Mouse (Mus musculus): ENCODE results near the gene Frmd6. TPM values are rescaled to one million over a fixed set of nuclear protein-coding genes. Genes with fewer than 3 reads are reported as not detected.
A peak's percentile ranks its signal among the peaks of the same experiment; 100 is the strongest.

The Frmd6 gene
- total RNA-seq (2021), result 10 to 100 TPM; 21.4 to 23.6 TPM
- long read RNA-seq, experiment 1, full-length matches to known transcripts, result 4 of 20 reads
- long read RNA-seq, experiment 1, partial matches to known transcripts, result 3 of 20 reads
- long read RNA-seq, experiment 1, other reads (novel, unspliced or antisense), result 13 of 20 reads
- long read RNA-seq, experiment 2, full-length matches to known transcripts, result 8 of 28 reads
- long read RNA-seq, experiment 2, partial matches to known transcripts, result 1 of 28 reads
- long read RNA-seq, experiment 2, other reads (novel, unspliced or antisense), result 19 of 28 reads

DNA sequence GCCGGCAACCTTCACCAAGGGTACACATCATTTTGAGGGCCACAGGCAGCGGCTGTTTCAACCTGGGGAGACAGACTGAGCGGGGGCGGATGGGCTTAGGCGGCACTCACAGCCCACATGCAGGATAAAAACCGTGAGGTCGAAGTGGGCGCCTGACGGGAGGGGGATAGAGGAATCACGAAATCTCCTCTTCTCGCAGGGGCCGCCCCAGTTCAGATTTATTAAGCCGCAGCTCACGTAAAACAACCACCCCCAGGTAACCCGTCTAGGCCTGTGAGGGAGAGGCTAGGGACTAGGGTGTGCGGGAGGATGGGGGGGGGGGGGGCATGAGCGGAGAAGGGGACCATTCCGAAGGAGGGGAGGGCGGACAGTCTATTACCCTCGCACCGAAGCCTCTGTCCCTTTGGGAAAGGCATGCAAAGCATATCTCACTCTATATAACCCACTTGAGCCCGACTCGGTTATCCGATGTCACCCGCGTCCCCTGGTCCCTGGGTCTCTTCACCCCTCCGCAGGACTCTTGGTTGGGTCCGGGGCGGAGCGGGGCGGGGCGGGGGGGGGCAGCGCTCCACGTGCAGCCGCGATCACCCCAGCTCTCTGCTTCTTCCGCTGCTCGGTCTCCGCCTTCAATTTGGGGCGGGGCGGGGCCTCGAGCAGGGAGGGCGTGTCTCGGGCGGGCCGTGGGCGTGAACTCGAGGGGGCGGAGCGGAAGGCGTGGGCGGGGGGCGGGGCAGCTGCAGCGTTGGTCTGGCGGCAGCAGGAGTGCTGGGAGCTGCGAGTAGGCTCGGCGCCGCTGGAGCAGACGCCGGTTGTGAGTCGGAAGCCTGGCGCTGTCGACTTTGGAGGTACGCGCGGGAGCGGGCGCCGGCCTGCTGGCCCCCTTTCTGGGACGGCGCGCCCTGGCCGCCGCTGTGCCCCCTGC, at the start of gene Frmd6:
Frmd6 (plus strand) TSS at position 786 of the 922 bp plus-strand sequence.
- peak; percentile 96 for DNase-seq
- intact Hi-C loops (cut with DNase I; ENCODE audit: low total_unique reads), result no loop called here

DNA sequence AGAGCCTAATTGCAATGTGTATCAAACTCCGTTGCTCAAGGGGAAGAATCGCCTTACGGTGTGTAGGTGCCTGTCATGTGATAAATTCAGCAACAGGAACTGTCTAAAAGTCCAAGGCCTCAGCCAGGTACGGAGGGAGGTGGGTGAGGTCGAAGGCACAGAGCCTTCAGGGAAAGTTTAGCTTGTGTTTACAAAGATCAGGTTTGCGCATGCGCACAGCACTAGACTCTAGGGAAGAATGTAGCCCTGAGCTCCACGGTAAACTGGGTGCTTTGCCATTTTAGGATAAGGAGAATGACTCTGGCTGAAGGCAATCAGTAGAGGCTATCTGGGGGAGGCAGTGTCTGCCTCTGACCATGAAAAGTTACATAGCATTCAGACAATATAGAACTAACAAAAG, 49.7 kb upstream of the Frmd6 start:
- intact Hi-C loops (cut with DNase I; ENCODE audit: low total_unique reads), result no loop called here
- DNase-seq, result no peak

DNA sequence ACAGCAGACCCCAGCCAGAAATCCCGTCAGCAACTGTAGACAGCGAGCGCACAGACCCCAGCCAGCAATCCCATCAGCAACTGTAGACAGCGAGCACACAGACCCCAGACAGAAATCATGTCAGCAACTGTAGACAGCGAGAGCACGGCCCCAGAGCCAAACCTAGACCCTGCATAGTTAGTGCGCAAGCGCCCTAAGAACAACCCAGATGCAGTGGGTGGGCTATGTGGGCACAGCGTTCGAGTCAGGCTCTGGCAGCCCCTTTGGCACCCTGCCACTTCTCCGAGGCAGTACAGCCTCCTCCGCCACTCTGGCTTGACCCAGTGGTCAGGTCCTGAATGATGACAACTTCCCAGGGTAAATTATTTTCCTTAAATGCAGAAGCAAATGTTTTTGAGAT, 48.6 kb upstream of the Frmd6 start:
- DNase-seq, result no peak

DNA sequence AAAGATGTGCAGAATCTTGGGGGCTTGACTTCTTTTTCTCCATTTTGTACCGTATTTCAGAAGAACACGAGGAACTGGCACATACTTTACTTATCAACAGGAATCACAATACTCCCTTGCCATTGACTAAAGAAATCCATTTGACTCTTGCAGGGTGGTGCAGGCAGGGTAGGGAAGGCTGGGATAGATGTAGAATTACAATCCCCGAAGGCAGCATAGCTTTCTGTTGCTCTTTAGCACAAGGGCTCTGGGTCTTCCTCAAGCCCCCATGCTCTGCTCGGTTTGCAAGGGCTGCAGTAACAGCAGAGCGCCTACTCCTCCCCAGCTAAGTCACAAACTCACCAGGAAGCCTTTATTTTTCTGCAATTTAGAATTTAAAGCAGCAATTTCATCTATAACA, 47.8 kb upstream of the Frmd6 start:
- no peak for DNase-seq
- intact Hi-C loops (cut with DNase I; ENCODE audit: low total_unique reads), result no loop called here

More for the DNA sequence above, 48.6 kb upstream of the Frmd6 start:
- intact Hi-C loops (cut with DNase I; ENCODE audit: low total_unique reads), result no loop called here

DNA sequence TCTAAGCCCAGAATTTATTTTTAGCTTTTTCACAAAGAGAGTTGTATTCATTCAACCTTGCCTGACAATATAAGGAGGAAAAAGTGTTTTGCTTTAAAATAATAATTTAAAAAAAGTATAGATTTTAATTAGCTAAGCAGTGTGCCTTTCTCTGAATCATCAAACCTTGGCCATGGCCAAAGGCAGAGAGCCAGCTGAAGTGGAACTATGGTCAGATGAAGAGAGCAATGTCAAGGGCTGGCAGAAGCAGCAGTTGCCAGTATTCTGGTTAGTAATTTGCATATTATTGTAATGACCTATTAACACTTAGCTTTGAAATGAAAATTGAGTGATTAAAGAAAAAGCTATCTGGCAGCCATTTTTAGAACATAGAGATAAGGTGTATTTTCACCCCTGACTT, 47.4 kb upstream of the Frmd6 start:
- intact Hi-C loops (cut with DNase I; ENCODE audit: low total_unique reads), result no loop called here
- no peak for DNase-seq

DNA sequence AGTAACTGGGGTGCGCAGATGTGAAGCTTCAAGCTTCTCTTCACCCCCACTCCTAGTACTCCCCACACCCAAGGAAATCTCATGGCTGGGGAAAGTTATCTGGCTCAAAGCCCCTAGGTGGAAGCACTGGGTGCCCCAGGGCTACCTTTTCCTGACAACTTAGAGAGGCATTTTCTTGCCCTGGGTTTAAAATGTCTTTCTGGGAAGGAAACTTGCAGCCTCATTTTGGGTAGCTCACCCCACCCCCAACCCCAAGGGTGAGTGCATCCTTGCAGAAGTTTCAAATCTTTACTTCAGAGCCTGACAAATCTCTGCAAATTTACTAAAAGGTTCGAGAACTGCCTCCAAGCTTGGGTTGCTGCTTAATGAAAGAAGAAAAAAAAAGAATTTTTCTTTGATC, 47.0 kb upstream of the Frmd6 start:
- no peak for DNase-seq
- intact Hi-C loops (cut with DNase I; ENCODE audit: low total_unique reads), result no loop called here

DNA sequence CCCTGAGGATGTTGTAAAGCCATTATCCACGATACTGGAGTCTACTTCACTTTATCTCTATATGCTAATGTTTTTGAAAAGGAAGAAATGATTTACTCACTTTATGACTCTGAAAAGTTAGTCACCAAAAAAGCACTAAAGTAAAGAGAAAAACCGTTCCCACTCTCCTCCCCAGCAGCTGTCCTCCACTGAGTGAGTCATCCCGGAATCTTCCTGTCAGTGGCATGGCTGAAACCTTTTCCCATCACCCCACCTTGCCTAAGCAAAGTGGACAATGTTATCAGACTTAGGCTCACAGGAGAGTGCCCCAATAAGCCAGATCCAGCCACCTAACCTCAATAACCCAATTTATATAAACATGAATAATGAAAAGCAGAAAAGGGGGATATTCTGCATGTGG, 46.6 kb upstream of the Frmd6 start:
- intact Hi-C loops (cut with DNase I; ENCODE audit: low total_unique reads), result no loop called here
- no peak for DNase-seq

DNA sequence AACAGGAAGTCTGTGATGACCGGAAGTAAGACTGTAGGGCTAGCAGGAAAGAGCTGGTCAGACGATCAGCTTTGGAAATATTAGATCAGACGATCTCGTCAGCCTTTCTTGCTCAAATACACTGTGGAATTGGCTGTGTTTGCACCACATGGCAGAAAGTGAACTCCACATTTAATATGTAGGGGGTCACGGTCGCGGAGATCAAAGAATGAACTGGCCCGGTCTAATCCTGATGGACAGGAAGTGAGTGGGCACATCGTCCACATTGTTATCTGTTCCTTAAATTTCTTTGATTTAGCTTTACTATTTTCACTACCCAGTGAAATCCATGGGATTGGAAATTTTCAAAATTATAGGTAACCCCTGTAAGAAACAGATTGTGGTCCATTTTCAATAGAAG, 42.3 kb upstream of the Frmd6 start:
- intact Hi-C loops (cut with DNase I; ENCODE audit: low total_unique reads), result no loop called here
- DNase-seq, result no peak

DNA sequence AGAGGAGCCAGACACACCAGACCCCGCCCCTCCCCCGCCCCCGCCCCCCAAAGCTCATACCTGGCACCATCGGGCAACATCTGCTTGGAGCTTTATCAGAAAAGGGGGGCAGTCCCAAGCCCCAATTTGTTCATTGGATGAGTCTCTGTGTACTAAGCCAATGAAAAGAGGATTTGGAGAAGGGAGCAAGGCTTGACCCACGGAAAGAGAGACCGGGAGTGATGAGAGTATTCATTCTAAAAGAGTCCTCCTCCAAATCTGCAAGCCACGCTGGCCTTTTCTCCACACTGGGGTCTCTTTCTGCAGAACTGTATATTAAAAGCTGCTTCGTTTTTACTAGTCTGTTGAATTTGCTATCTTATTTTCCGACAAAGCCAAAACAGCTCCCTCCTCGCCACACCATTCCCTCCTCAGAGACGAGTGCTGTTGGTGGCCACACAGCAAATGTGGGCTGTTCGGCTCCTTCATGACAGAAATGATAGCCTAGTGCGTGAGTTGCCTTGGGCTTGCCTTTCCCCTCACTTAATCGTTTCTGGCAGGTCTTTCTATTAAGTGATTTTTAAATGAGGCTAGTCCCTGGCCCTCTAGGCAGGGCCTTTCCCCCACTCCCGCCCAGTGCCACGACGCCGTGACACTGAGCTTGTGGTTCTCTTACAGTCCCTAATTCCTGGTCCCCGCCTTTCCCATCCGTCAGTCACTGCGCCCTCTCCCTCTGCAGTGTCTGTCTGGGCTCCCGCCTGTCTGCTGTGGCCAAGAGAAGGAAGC, 41.7 kb upstream of the Frmd6 start:
- intact Hi-C loops (cut with DNase I; ENCODE audit: low total_unique reads), result no loop called here
- DNase-seq, result no peak

DNA sequence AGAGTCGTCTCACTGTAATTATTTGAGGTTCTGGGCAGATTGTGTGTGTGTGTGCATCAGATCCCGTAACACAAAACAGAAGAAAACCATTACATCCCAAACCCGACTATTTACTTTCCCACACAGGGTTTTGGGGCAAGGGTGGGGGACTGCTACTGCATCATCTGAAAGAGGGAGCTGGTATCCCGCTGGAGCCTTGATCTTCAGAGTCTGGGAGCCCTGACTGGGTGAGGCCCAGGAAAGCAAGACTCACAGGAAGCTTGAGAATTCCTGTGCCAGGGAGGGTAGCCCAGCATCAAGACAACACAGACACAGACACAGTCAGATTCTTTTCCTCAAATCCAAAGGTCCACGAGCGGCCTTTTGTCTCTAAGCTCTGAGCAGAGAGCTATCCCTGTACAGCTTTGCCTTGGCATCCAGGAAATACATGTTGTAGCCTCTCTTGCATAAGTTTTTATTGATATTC, 41.0 kb upstream of the Frmd6 start:
- intact Hi-C loops (cut with DNase I; ENCODE audit: low total_unique reads), result no loop called here
- no peak for DNase-seq

DNA sequence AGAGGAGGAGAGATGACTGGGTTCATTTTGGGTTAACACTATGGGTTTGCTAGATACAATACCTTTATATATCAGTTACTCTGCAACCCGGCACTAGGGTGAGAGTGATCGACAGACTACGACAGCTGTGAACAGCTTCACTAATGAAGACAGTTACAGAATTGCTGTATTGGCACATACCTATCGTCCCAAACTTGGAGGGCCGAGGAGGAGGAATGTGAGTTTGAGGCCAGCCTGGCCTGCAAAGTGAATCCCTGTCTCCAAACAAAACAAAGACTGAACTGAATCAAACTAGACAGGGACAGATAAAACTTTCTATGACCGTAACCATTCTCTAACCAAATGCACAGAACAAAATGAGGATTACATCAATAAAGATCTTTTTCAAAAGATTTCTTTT, 36.0 kb upstream of the Frmd6 start:
- intact Hi-C loops (cut with DNase I; ENCODE audit: low total_unique reads), result no loop called here
- no peak for DNase-seq

DNA sequence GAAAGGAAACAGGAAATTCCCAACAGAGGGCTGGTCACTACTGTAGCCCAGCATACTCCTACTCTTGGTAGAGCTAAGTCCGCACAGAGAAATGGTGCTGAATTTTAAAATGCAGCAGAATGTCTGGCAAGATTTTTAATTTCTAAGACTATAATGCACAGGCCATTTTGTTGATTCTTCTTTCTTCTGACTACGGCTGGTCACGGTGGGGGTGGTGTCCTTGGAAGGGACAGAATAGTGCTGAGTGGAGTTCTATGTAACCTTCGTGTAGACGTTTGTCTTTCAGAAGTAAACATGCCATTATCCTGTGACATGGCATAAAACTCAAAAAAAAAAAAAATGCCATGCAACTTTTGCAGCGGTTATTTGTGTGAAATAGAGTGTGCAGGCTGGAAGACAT, 32.0 kb upstream of the Frmd6 start:
- intact Hi-C loops (cut with DNase I; ENCODE audit: low total_unique reads), result no loop called here

DNA sequence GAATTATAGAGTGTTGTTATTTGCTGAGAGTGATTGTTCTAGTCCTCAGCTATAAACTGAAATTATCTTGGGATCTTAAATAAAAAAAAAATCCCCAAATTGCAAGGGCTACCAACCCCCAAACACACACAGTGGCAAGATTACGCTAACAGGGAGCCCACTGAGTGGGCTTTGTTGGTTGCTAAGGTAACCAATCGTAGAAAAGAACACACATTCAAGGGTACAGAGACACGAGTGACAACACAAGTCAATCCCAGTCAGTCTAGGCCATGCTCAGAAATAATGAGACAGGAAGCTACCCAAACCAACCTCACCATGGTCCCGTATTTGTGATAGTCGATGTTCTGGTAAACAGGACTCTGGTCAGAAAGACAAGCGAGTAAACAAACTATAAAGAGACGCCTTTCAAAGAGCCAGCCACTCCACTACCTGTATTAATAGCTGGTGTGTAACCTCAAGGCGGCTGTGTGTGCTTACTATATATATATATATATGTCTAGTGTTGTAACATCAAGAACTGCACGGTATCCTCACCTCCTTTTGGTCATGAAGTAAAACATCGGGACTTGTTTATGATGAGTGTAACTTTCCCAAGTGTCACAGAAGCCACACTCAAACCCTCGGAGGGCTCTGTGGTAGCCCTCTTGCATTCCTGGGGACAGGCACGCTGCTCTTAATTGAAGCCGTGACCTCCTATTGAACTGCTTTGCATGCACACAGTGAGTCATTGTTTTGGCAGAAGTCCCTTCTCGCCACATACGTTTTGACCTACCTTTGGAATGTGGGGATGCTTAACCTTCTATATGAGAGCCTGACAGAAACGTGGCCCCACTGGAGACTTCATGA, 30.5 kb upstream of the Frmd6 start:
- DNase-seq, result no peak
- intact Hi-C loops (cut with DNase I; ENCODE audit: low total_unique reads), result no loop called here

More for the DNA sequence above, 32.0 kb upstream of the Frmd6 start:
- DNase-seq, result no peak

DNA sequence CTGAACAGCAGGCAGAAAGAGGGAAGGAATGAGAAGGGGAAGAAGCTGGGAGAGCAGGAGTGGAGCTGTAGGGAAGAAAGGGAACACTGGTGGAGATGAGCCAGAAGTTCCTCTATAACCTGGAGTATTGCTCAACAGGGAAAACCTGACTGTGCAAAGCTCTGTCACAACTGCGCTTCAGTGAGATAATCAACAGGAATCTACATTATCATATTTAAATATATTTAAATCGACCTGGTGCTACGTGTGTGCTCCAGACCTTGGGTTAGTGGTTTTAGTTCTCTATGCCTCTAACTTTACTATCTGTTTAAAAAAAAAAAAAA, 30.0 kb upstream of the Frmd6 start:
- intact Hi-C loops (cut with DNase I; ENCODE audit: low total_unique reads), result no loop called here
- no peak for DNase-seq

DNA sequence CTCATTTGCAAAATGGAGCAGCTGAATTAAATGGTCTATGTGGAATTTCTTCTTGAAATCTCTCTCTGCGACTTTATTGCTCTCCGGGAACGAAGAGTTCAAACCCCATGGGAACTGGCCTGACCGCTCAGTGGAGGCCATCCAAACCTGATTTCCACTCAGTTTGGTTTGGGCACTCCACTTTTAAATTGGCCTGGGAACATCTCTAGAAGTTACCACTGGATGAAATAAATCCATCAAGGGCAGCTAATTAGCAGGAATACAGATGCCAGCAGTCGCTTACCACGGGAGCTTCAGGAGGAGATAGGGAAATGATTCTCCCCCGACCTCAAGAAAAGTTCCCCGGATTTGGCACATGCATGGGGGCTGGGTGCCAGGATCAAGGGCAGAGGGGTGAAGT, 26.8 kb upstream of the Frmd6 start:
- DNase-seq, result no peak
- intact Hi-C loops (cut with DNase I; ENCODE audit: low total_unique reads), result no loop called here

DNA sequence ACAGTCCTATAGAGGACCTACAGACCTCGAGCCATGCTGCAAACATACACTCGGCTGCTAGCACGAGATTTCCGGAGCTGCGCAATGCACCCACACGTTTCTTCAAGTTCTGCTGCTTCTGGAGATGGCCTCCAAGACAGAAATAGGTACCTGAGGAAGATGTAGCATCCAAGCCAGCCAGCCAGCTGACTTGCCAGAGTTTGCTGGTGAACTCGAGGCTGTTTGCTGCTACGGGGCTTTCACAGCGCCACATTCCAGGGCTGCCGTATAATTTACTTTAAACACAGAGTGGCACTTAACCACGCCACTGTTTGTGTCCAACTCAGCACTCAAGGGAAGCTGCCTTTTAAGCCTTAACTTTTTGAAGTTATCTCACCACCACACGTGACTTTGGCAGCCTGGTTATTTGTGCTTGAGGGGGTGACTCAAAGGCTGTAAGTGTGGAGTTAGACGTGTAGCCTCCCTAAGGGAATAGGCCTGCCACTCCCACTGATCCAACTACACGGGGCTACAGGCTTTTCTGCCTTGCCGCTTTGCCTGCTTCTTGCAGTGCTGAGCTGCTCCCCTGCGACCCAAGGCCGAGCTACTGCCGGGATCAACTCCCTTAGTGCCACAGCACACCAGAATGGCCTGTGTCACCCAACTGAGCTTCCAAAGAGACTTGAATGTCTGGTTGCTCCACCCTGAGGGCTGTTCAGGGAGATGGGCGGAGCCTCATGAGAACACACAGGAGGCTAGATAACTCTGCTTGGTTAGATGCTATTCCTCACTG, 25.9 kb upstream of the Frmd6 start:
- DNase-seq, result no peak
- intact Hi-C loops (cut with DNase I; ENCODE audit: low total_unique reads), result no loop called here

DNA sequence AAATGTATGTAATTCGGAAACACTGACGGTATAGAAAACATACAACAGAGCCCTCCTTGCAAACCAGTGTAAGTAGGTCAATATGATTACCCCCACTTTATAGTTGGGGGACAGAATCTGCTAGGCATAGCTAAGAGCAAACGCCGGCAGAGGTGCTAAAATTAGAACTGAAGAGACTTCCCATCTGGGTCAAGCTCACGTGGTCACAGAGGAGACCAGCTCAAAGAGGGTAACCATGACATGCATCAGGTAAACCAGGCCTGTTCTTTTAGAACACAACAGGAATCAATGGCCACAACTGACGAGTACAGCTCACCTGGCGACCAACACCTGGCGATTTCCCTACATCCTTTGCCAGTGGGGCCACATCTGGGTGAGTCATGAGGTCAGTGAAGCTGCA, 25.2 kb upstream of the Frmd6 start:
- no peak for DNase-seq
- intact Hi-C loops (cut with DNase I; ENCODE audit: low total_unique reads), result no loop called here

DNA sequence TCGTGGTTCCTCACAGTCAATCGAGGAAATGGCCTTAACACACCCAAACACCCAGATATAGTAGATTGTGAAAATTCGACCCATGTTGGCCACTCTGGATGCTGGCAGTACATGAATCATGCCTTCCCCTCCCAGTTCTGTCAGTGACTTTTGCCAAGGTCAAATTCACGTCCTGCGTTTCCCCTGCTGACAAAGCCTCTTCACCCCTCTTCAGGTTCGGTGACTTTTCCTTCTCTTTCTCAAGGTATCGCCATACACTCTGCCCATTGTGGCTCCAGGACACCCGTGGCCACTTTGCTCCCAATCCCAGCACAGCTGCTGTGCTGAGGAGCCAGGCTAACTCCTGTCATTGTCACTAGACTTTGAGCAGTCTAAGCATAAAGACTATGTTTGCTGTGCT, 24.0 kb upstream of the Frmd6 start:
- no peak for DNase-seq
- intact Hi-C loops (cut with DNase I; ENCODE audit: low total_unique reads), result no loop called here

DNA sequence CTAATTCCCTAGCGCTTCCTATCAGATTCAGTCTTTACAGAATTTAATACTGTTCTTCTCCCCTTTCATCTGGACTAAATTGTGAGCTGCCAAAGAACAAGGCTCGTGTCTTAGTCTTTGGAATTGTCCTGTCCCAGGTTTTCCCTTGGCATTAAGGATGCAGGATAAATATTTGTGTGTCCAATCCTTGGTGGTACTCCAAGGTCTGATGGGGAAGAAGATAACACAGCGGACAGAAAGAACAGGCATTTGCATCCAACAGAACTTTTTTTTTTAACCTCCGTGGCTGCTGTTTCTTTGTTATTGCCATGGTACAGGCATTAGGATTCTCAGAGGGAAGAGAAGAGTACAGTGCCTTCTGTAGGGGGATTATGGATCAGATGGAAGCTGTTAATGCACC, 21.8 kb upstream of the Frmd6 start:
- intact Hi-C loops (cut with DNase I; ENCODE audit: low total_unique reads), result no loop called here

More for the DNA sequence above, 21.8 kb upstream of the Frmd6 start:
- no peak for DNase-seq

All from gastrocnemius, postnatal 14 days (tissue).